Mouse (Mus musculus) embryonic facial prominence, embryonic 10.5 days (tissue): ENCODE measurements around the gene 1600012H06Rik. TPM values are rescaled to one million over a fixed set of nuclear protein-coding genes. Genes with fewer than 3 reads are reported as not detected.
"Not testable (repeated sequence)": the region's sequence is repeated elsewhere in the genome, so short reads cannot be mapped to it uniquely, and the experiment has no call there.

Experiments
- DNase-seq: peaks from one replicate; pipeline ENCODE4 v3.0.0-alpha.2; 2017; ENCODE audit warnings: low spot score
- H3K27ac ChIP-seq: fragments of 300-500 bp; sonication (generic); replicated peaks from 2 replicates; pipeline ENCODE4 v1.5.1; 2016; ENCODE audit warnings: mild to moderate bottlenecking
- H3K27me3 ChIP-seq: fragments of 300-500 bp; sonication (generic); replicated peaks from 2 replicates; pipeline ENCODE4 v1.6.1; 2016; ENCODE audit warnings: low read depth, mild to moderate bottlenecking; ENCODE audit not compliant: poor library complexity, severe bottlenecking
- H3K36me3 ChIP-seq: fragments of 300-500 bp; sonication (generic); replicated peaks from 2 replicates; pipeline ENCODE4 v1.6.1; 2016; ENCODE audit warnings: mild to moderate bottlenecking, moderate library complexity
- H3K4me1 ChIP-seq: fragments of 300-500 bp; sonication (generic); 2 replicates; pipeline ENCODE4 v1.6.1; 2016
- H3K4me3 ChIP-seq: fragments of 300-500 bp; sonication (generic); 2 replicates; pipeline ENCODE4 v1.5.1; 2016; ENCODE audit warnings: mild to moderate bottlenecking, moderate library complexity
- H3K9me3 ChIP-seq: fragments of 300-500 bp; sonication (generic); 2 replicates; pipeline ENCODE4 v1.6.1; 2016; ENCODE audit warnings: mild to moderate bottlenecking
- WGBS: fragments of 180-500 bp; shearing (Covaris S2); methylation state at CpG from one replicate; pipeline ENCODE4 v1.1.7; 2016; 5-methylcytosine and 5-hydroxymethylcytosine counted together
- polyA plus RNA-seq: library from polyadenylated mRNA; unstranded; fragments of >200 nt; fragmentation: Nextera tagmentation; extraction: Ambion mirVana; gene quantifications from 2 replicates; pipeline ENCODE4 v1.2.1, GENCODE M21; 2016

1600012H06Rik gene
- polyA plus RNA-seq, 1 experiment from 2014 or later = 24.9 TPM

GRCm38 (mm10) chr17:14958686-14959327 lies 15.8 kb downstream of the 1600012H06Rik start:
- Histone ChIP-seq H3K4me1 (peaks cover 12% of the 10 kb centered on the region), H3K4me3 (no peak overlapping the region), H3K27ac (no peak overlapping the region), H3K27me3 (no peaks in the 10 kb centered on the region), H3K9me3 (no peaks in the 10 kb centered on the region), H3K36me3 (peaks cover 19% of the 10 kb centered on the region)
- 91% methylated on average over 5 of the region's 5 CpGs for WGBS
- no peak for DNase-seq

- Histone ChIP-seq H3K4me1 (peaks cover 12% of the 10 kb centered on the region), H3K9me3 (no peaks in the 10 kb centered on the region), H3K36me3 (peaks cover 9% of the 10 kb centered on the region), H3K4me3 (peak overlapping the region; percentile 79), H3K27me3 (no peaks in the 10 kb centered on the region), H3K27ac (no peak overlapping the region)
- DNase-seq = no peak
- 30% methylated on average over 3 of the region's 3 CpGs for WGBS
Measured at GRCm38 (mm10) chr17:14959979-14960378, 17.0 kb downstream of the 1600012H06Rik start.

- peak; percentile 50 for DNase-seq
- Histone ChIP-seq H3K4me3 (peak overlapping the region; percentile 79), H3K27ac (peak overlapping the region; percentile 87), H3K27me3 (no peaks in the 10 kb centered on the region), H3K9me3 (no peaks in the 10 kb centered on the region), H3K4me1 (peaks cover 12% of the 10 kb centered on the region), H3K36me3 (peaks cover 9% of the 10 kb centered on the region)
- WGBS = under 1% methylated on average over 22 of the region's 23 CpGs
Measured at GRCm38 (mm10) chr17:14960520-14960919, 17.5 kb downstream of the 1600012H06Rik start.

- H3K27ac ChIP-seq = peak within 1 kb of the TSS; percentile 87
Measured at GRCm38 (mm10) chr17:14960951-14961556, 18.1 kb downstream of the 1600012H06Rik start, which contains the start of gene Phf10. TSS of gene Phf10 (minus strand) at chr17:14961273.

GRCm38 (mm10) chr17:14961557-14962154 lies 18.7 kb downstream of the 1600012H06Rik start:
- H3K36me3 ChIP-seq, H3K27me3 ChIP-seq, DNase-seq, H3K9me3 ChIP-seq, H3K4me3 ChIP-seq, H3K27ac ChIP-seq: not testable (repeated sequence)
- peaks cover 12% of the 10 kb centered on the region for H3K4me1 ChIP-seq
- no CpG with 5 or more reads among the region's 44 CpGs for WGBS

More at GRCm38 (mm10) chr17:14960951-14961556, 18.1 kb downstream of the 1600012H06Rik start, which contains the start of gene Phf10:
- H3K27me3 ChIP-seq, H3K36me3 ChIP-seq, H3K9me3 ChIP-seq: not testable (repeated sequence)
- WGBS = 7% methylated on average over 61 of the region's 100 CpGs
- H3K4me1 ChIP-seq = peaks cover 12% of the 10 kb centered on the region
- peak; percentile 59 for DNase-seq
- H3K4me3 ChIP-seq = peak within 1 kb of the TSS; percentile 79

GRCm38 (mm10) chr17:14968373-14968913 lies 25.5 kb downstream of the 1600012H06Rik start:
- not testable (repeated sequence) for H3K27ac ChIP-seq, H3K36me3 ChIP-seq, DNase-seq, H3K4me1 ChIP-seq, H3K9me3 ChIP-seq, H3K4me3 ChIP-seq, H3K27me3 ChIP-seq
- WGBS = no CpG with 5 or more reads among the region's 6 CpGs

GRCm38 (mm10) chr17:14977718-14978361 lies 34.9 kb downstream of the 1600012H06Rik start:
- not testable (repeated sequence) for H3K27ac ChIP-seq, H3K36me3 ChIP-seq, H3K4me1 ChIP-seq, H3K9me3 ChIP-seq, DNase-seq, H3K27me3 ChIP-seq
- H3K4me3 ChIP-seq = 0 out of 2 replicates have a peak overlapping the region, but pooled peaks have one; percentile 37
- WGBS = 4% methylated on average over 4 of the region's 7 CpGs

GRCm38 (mm10) chr17:14978362-14979038 lies 35.5 kb downstream of the 1600012H06Rik start, which contains the start of the genes 9030025P20Rik and Gm3417:
TSS of gene 9030025P20Rik (plus strand) at chr17:14978468.
TSS of gene Gm3417 (minus strand) at chr17:14978790.
- H3K4me3 ChIP-seq = 0 out of 2 replicates have a peak within 1 kb of the TSS, but pooled peaks have one; percentile 37
- not testable (repeated sequence) for H3K4me1 ChIP-seq, H3K9me3 ChIP-seq, H3K36me3 ChIP-seq, H3K27ac ChIP-seq, DNase-seq, H3K27me3 ChIP-seq
- no CpG with 5 or more reads among the region's 60 CpGs for WGBS

- not testable (repeated sequence) for H3K27ac ChIP-seq, H3K27me3 ChIP-seq, DNase-seq, H3K36me3 ChIP-seq, H3K9me3 ChIP-seq, H3K4me3 ChIP-seq, H3K4me1 ChIP-seq
- WGBS = 77% methylated on average over 4 of the region's 5 CpGs
Measured at GRCm38 (mm10) chr17:14990116-14990702, 47.2 kb downstream of the 1600012H06Rik start.

- H3K4me1 ChIP-seq, H3K27ac ChIP-seq, H3K4me3 ChIP-seq, DNase-seq, H3K36me3 ChIP-seq, H3K27me3 ChIP-seq, H3K9me3 ChIP-seq: not testable (repeated sequence)
- no CpG with 5 or more reads among the region's 98 CpGs for WGBS
Measured at GRCm38 (mm10) chr17:14992522-14993138, 49.6 kb downstream of the 1600012H06Rik start.

- not testable (repeated sequence) for H3K4me1 ChIP-seq, H3K27ac ChIP-seq, H3K36me3 ChIP-seq, H3K4me3 ChIP-seq, DNase-seq, H3K9me3 ChIP-seq, H3K27me3 ChIP-seq
- no CpG with 5 or more reads among the region's 47 CpGs for WGBS
Measured at GRCm38 (mm10) chr17:14993139-14993832, 50.3 kb downstream of the 1600012H06Rik start.
